Mouse (Mus musculus) effector memory CD4-positive, alpha-beta T cell, adult 5 months (primary cell): ENCODE measurements around the gene Magea5. TPM values are rescaled to one million over a fixed set of nuclear protein-coding genes. Genes with fewer than 3 reads are reported as not detected.

Experiments used
- polyA plus RNA-seq: library from polyadenylated mRNA; unstranded; fragments of 100-300 nt; shearing (Covaris generic); gene quantifications from one replicate; pipeline ENCODE4 v1.2.1, GENCODE M21; 2017

Magea5 gene
- not detected for polyA plus RNA-seq

GRCm38 (mm10) chrX:155063045-155063444, at the start of gene Magea5:
Gene Magea5 (minus strand): TSS chrX:155063145.

GRCm38 (mm10) chrX:155093566-155093965, 30.6 kb upstream of the Magea5 start, which contains the start of gene Magea2:
Gene Magea2 (minus strand): TSS chrX:155093666.

GRCm38 (mm10) chrX:155089693-155090092, 26.7 kb upstream of the Magea5 start, which contains the start of gene Magea1:
Gene Magea1 (minus strand): TSS chrX:155089793.

Other genes with a start within 250 kb of the Magea5 start
- gene Cldn34b1, start 172.9 kb downstream of the Magea5 start, polyA plus RNA-seq: not detected
- not detected for gene Magea6, start 127.2 kb downstream of the Magea5 start, polyA plus RNA-seq
- gene Magea3, start 113.6 kb downstream of the Magea5 start, polyA plus RNA-seq: not detected
- gene Magea8, start 67.3 kb downstream of the Magea5 start, polyA plus RNA-seq: not detected
- not detected for gene Magea1, start 26.6 kb upstream of the Magea5 start, polyA plus RNA-seq
- gene Magea2, start 30.5 kb upstream of the Magea5 start, polyA plus RNA-seq: not detected
- gene Cldn34b2, start 65.3 kb upstream of the Magea5 start, polyA plus RNA-seq: not detected
- gene Sat1, start 153.3 kb upstream of the Magea5 start, polyA plus RNA-seq: 285 TPM
- 49.4 TPM for gene Acot9, start 199.3 kb upstream of the Magea5 start, polyA plus RNA-seq